Mouse (Mus musculus) heart, embryonic 14.5 days (tissue): ENCODE data around the gene B3gnt9. TPM values are rescaled to one million over a fixed set of nuclear protein-coding genes. Genes with fewer than 3 reads are reported as not detected.
"Not testable (repeated sequence)": the region's sequence is repeated elsewhere in the genome, so short reads cannot be mapped to it uniquely, and the experiment has no call there.

Source experiments
- ATAC-seq: fragments of 200-750 bp; cut with Nextera tagmentation; 2 replicates; pipeline ENCODE4 v1.8.0; 2017; ENCODE audit warnings: low read depth, moderate TSS enrichment; ENCODE audit not compliant: insufficient number of reproducible peaks, insufficient read depth, low FRiP score
- H3K27ac ChIP-seq, 2 experiments: fragments of 200-500 bp in 1 of 2; fragments of 300-500 bp in 1 of 2; sonication (generic) in 1 of 2; replicated peaks in 1 of 2; 2 replicates each; pipeline ENCODE4 v1.5.1; 2012 to 2014; ENCODE audit warnings: low read depth in 2 of 2, low read length in 2 of 2, control low read depth in 1 of 2, mild to moderate bottlenecking in 1 of 2, mixed read lengths in 1 of 2; ENCODE audit not compliant: control insufficient read depth in 1 of 2, insufficient read depth in 1 of 2
- H3K27me3 ChIP-seq: fragments of 300-500 bp; sonication (generic); 2 replicates; pipeline ENCODE4 v1.6.1; 2014; ENCODE audit warnings: mild to moderate bottlenecking, low read length, control low read depth; ENCODE audit not compliant: control insufficient read depth, insufficient read depth
- H3K36me3 ChIP-seq: fragments of 300-500 bp; sonication (generic); 2 replicates; pipeline ENCODE4 v1.6.1; 2014; ENCODE audit warnings: mild to moderate bottlenecking, control low read depth, low read length, mixed read lengths; ENCODE audit not compliant: control insufficient read depth, insufficient read depth
- H3K4me1 ChIP-seq, 2 experiments: fragments of 200-500 bp in 1 of 2; fragments of 300-500 bp in 1 of 2; sonication (generic) in 1 of 2; 2 replicates each; pipeline ENCODE4 v1.6.1; 2012 to 2014; ENCODE audit warnings: low read length in 2 of 2, control low read depth in 1 of 2, mixed read lengths in 1 of 2; ENCODE audit not compliant: control insufficient read depth in 2 of 2, insufficient read depth in 2 of 2
- H3K4me2 ChIP-seq: fragments of 300-500 bp; sonication (generic); 2 replicates; pipeline ENCODE4 v1.6.1; 2014; ENCODE audit warnings: mild to moderate bottlenecking, low read length
- H3K4me3 ChIP-seq, 2 experiments: fragments of 200-500 bp in 1 of 2; fragments of 300-500 bp in 1 of 2; sonication (generic) in 1 of 2; 2 replicates each; pipeline ENCODE4 v1.5.1; 2012 to 2014; ENCODE audit warnings: low read length in 2 of 2, mild to moderate bottlenecking in 2 of 2, control low read depth in 1 of 2, low read depth in 1 of 2, moderate library complexity in 1 of 2; ENCODE audit not compliant: control insufficient read depth in 1 of 2, insufficient read depth in 1 of 2
- H3K9ac ChIP-seq: fragments of 300-500 bp; sonication (generic); 2 replicates; pipeline ENCODE4 v1.6.1; 2014; ENCODE audit warnings: mild to moderate bottlenecking, low read length
- H3K9me3 ChIP-seq: fragments of 300-500 bp; sonication (generic); 2 replicates; pipeline ENCODE4 v1.6.1; 2016; ENCODE audit warnings: low read length, control low read depth; ENCODE audit not compliant: control insufficient read depth
- WGBS: fragments of 180-500 bp; shearing (Covaris S2); extraction: QIAGEN DNeasy Blood & Tissue Kit; methylation state at CpG from one replicate; pipeline ENCODE4 v1.1.7; 2014; 5-methylcytosine and 5-hydroxymethylcytosine counted together
- polyA plus RNA-seq: library from polyadenylated mRNA; unstranded; fragments of >200 nt; fragmentation: Nextera tagmentation; extraction: Ambion mirVana; gene quantifications from 2 replicates; pipeline ENCODE4 v1.2.1, GENCODE M21; 2014

B3gnt9 gene
- polyA plus RNA-seq, 1 experiment from 2014 or later: 15.0 TPM

GRCm38 (mm10) chr8:105295256-105295655 lies 40.3 kb upstream of the B3gnt9 start:
- WGBS: 49% methylated on average over 11 of the region's 11 CpGs
- no peak for ATAC-seq
- peak overlapping the region; percentile 61 to 65; a peak in 2 of 4 replicates for H3K27ac ChIP-seq
- peak overlapping the region; percentile 45 for H3K9ac ChIP-seq
- H3K27me3 ChIP-seq: peaks cover 3% of the 10 kb centered on the region; the same call in 1 of the 2 replicates
- H3K4me1 ChIP-seq: peaks cover 9 to 17% of the 10 kb centered on the region in 2 experiments
- peak overlapping the region; percentile 33 to 34 for H3K4me3 ChIP-seq
- peaks cover 16% of the 10 kb centered on the region for H3K36me3 ChIP-seq
- no peaks in the 10 kb centered on the region for H3K9me3 ChIP-seq
- H3K4me2 ChIP-seq: peak overlapping the region; percentile 50

GRCm38 (mm10) chr8:105294776-105295175 lies 39.8 kb upstream of the B3gnt9 start:
- peaks cover 7% of the 10 kb centered on the region for H3K27me3 ChIP-seq
- H3K4me1 ChIP-seq: peaks cover 10 to 22% of the 10 kb centered on the region in 2 experiments
- no peak overlapping the region for H3K27ac ChIP-seq
- no peaks in the 10 kb centered on the region for H3K9me3 ChIP-seq
- no peak overlapping the region; the same call in 1 of the 2 replicates for H3K9ac ChIP-seq
- WGBS: 59% methylated on average over 9 of the region's 9 CpGs
- ATAC-seq: no peak
- peak overlapping the region; percentile 33 to 34; a peak in 3 of 4 replicates for H3K4me3 ChIP-seq
- peak overlapping the region; percentile 50 for H3K4me2 ChIP-seq
- peaks cover 11% of the 10 kb centered on the region for H3K36me3 ChIP-seq

GRCm38 (mm10) chr8:105293405-105293804 lies 38.5 kb upstream of the B3gnt9 start:
- WGBS: 56% methylated on average over 19 of the region's 19 CpGs
- Histone ChIP-seq H3K36me3 (no peaks in the 10 kb centered on the region), H3K4me3 (no peak overlapping the region), H3K9me3 (no peaks in the 10 kb centered on the region), H3K4me2 (no peak overlapping the region), H3K9ac (no peak overlapping the region), H3K4me1 (peaks cover 10 to 18% of the 10 kb centered on the region in 2 experiments), H3K27ac (no peak overlapping the region), H3K27me3 (peaks cover 8% of the 10 kb centered on the region)
- no peak for ATAC-seq

GRCm38 (mm10) chr8:105292471-105292870 lies 37.5 kb upstream of the B3gnt9 start:
- no peak overlapping the region for H3K4me2 ChIP-seq
- WGBS: 73% methylated on average over 7 of the region's 7 CpGs
- H3K36me3 ChIP-seq: no peaks in the 10 kb centered on the region
- no peaks in the 10 kb centered on the region for H3K9me3 ChIP-seq
- no peak overlapping the region for H3K27ac ChIP-seq
- H3K4me1 ChIP-seq: peaks cover 6 to 14% of the 10 kb centered on the region in 2 experiments
- H3K27me3 ChIP-seq: peaks cover 8% of the 10 kb centered on the region
- no peak for ATAC-seq
- H3K4me3 ChIP-seq: no peak overlapping the region
- H3K9ac ChIP-seq: no peak overlapping the region

- ATAC-seq, H3K4me1 ChIP-seq: not testable (repeated sequence)
These were observed 36.8 kb upstream of the B3gnt9 start for GRCm38 (mm10) chr8:105291802-105292201.

GRCm38 (mm10) chr8:105291364-105291763 lies 36.4 kb upstream of the B3gnt9 start:
- not testable (repeated sequence) for H3K27me3 ChIP-seq, H3K27ac ChIP-seq, H3K36me3 ChIP-seq, H3K4me1 ChIP-seq, H3K4me2 ChIP-seq, ATAC-seq, H3K4me3 ChIP-seq, H3K9ac ChIP-seq, H3K9me3 ChIP-seq
- 75% methylated on average over 8 of the region's 8 CpGs for WGBS

More at GRCm38 (mm10) chr8:105291802-105292201, 36.8 kb upstream of the B3gnt9 start:
- not testable (repeated sequence) for H3K9ac ChIP-seq, H3K27me3 ChIP-seq, H3K4me3 ChIP-seq, H3K36me3 ChIP-seq, H3K27ac ChIP-seq, H3K4me2 ChIP-seq, H3K9me3 ChIP-seq
- WGBS: 57% methylated on average over 3 of the region's 3 CpGs

- Histone ChIP-seq H3K27ac (no peak overlapping the region), H3K4me3 (peak overlapping the region in 1 of 2 experiments; percentile 53; a peak in 1 of 4 replicates), H3K9me3 (no peaks in the 10 kb centered on the region), H3K4me1 (peaks cover 6 to 8% of the 10 kb centered on the region in 2 experiments), H3K27me3 (peaks cover 8% of the 10 kb centered on the region), H3K9ac (no peak overlapping the region), H3K4me2 (peak overlapping the region; percentile 84), H3K36me3 (no peaks in the 10 kb centered on the region)
- WGBS: 8% methylated on average over 31 of the region's 31 CpGs
- no peak for ATAC-seq
These were observed 35.8 kb upstream of the B3gnt9 start for GRCm38 (mm10) chr8:105290554-105291314.
